Mouse (Mus musculus) adrenal gland, adult (tissue): Measurements from ENCODE around the gene Plpp7.

ENCODE experiments used
- DNase-seq, 2 experiments: peaks; one replicate each; pipeline ENCODE4 v3.0.0; 2022 to 2023; ENCODE audit warnings: low spot score in 1 of 2; ENCODE audit not compliant: inconsistent age in 2 of 2

Plpp7 gene

DNA sequence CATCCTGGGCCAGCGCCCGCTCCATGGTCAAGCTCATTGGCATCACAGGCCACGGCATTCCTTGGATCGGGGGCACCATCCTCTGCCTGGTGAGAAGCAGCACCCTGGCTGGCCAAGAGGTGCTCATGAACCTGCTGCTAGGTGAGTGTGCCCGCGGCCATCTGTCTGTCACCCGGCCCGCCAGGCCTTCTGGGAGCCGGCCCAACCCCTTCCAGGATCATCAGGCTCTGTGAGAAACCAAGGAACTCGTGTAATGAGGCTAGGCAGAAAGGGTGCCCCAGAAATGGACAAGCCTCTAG, 743 bp downstream of the Plpp7 start:
- DNase-seq, result no peak

DNA sequence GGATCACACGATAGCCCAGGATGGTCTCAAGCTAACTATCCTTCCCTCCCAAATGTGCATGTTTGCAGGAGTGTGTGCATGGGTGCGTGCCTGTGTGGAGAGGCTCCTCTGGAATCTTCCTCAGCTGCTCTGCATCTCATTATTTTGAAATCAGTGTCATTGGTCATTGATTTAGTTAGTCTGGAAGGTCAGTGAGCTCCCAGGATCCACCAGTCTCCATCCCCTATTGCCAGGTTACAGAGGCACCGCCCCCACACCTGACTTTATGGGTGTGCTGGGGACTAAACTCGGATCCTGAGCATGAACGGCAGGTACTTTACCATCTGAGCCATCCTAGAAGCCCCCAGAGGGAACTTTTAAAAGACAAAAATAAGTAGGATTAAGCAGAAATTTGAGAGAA, 7.6 kb downstream of the Plpp7 start:
- no peak for DNase-seq

DNA sequence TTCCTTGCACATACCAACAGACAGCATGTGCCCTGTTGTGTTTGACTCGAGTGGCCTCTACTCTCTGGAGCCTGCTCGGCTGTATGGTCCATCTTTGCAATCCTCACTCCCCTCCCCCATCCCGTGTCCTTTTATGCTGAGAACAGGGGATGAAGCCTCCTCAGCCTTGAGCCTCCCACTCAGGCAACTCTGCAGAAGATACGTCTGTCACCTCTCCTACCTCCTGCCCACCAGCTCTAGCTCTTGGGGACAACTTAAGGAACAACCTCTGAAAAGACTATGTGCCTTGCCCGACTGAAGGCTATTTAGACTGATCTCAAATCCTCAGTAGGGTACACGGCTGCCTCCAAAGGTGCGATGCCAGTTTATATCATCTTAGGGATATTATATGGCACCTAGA, 8.2 kb downstream of the Plpp7 start:
- no peak for DNase-seq

GRCm38 (mm10) chr2:32104122-32104521, 8.8 kb downstream of the Plpp7 start:
- no peak for DNase-seq

- peak in 1 of 2 experiments; percentile 50 for DNase-seq
Observed at GRCm38 (mm10) chr2:32105117-32105913, 10.0 kb downstream of the Plpp7 start.

DNA sequence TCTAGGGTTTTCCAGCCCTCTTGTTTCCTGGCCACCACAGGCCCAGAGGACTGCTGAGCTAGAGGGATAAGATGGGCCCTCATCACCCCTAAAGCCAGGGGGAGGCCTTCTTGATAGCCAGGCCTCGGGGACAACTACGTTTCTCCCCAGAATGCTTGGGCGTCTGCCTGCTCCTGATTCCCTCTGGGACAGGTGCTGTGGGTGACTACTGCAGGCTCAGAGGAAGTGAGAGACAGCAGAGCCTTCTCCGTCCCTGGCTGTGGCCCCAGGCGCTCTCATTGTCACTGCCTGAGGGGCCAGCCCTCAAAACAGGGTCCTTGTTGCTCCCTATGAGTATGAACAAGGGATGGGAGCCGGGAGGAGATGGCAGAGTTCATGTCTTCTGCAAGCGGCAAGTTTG, 10.6 kb downstream of the Plpp7 start:
- no peak for DNase-seq

- no peak for DNase-seq
Observed at GRCm38 (mm10) chr2:32111268-32111667, 15.9 kb downstream of the Plpp7 start.

DNA sequence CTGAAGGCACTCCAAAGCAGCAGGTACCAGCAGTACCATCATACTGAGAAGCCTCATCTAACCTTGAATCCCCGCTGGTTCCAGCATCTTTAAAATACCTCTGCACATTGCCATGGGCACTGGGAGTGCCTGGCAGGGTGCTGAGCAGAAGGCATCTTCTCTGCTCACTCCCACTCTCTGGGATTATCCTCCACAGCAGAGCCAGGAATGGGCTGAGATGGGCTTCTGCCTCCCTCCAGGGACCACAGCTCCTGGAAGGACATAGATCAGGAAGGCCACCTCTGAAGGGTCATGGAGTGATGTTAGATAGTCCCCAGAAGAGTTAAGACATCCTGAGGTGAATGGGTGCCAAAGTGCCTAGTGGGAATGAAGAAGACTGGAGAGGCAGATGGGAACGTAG, 17.2 kb downstream of the Plpp7 start:
- no peak for DNase-seq

- DNase-seq, result no peak
Observed at GRCm38 (mm10) chr2:32115851-32116268, 20.5 kb downstream of the Plpp7 start.

DNA sequence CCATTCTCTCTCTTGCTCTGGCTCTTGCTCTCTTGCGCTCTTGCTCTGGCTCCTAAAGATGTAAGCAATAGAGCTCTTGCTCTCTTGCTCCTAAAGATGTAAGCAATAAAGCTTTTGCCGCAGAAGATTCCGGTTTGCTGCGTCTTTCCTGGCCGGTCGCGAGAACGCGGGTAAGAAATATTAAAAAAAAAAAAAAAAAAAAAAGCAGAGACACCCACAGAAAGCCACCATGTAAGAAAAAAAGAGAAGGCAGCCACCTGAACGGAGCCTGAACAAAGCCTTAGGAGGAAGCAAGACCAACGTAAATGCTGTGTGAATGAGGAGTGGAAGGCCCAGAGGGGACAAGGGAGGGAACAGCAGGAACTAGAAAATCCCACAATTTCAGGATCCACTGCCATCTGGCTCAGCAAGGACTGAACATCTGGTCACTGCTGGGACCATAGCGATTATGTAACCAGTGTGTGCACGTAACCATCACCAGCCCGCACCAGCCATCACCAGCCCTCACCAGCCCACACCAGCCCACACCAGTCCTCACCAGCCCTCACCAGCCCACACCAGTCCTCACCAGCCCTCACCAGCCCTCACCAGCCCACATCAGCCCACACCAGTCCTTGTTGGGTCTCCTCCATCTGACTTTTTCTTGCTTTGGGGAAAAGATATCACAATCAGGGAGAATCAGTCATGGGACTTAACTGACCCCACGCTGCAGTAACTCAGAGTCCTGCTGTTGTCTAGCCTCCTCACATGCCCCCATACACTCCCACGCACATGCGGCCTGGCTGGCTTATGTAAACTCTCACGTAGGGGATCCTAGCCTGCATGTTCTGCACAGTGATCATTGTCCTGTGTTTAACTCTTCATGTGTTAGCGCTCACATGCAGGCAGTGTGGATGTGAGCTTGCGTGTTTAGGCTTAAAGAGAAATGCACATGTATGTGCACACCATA, 24.7 kb downstream of the Plpp7 start:
- DNase-seq, result no peak

- DNase-seq, result no peak
Observed at GRCm38 (mm10) chr2:32121150-32121549, 25.8 kb downstream of the Plpp7 start.

- no peak for DNase-seq
Observed at GRCm38 (mm10) chr2:32121785-32122184, 26.5 kb downstream of the Plpp7 start.

DNA sequence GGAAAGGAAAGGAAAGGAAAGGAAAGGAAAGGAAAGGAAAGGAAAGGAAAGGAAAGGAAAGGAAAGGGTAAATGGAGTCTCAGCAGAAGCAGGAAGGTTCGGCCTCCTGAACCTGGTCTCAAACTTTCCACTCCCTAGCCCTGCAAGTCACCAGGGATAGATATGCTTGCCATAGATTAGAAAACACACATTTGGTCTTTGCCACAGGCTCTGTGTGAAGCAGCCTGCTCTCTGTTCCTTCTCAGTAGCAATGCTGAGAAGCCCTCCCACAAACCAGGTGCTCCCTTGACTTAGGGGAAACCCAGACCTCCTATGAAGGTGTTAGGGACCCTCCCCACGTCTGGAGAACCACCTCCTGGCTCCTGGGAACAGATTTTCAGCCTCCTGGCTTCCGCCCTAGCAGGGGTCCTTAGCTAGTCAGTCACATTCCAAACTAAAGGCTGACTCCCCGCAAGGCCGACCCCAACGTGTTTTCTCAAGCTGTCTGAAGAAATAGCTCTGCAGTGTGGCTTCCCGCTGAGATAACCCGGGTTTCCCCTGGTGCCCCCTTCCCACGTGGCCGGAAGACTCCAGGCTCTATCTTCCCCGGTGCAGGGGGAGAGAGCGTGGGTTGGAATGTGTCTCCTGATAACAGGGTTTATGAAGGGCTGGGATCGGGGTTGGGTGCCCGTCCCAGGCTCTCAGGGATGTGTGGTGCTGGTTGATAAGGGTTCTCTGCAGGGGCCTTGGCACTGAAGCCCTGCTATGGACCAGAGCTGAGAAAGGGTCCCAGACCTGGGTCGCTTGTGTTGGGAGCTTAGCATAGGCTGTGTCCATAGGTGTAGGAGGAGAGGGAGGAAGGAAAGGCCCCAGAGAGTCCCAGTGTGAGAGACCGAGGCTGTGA, 32.6 kb downstream of the Plpp7 start:
- no peak for DNase-seq

- no peak for DNase-seq
Observed at GRCm38 (mm10) chr2:32128536-32128841, 33.2 kb downstream of the Plpp7 start.

- no peak for DNase-seq
Observed at GRCm38 (mm10) chr2:32129383-32130074, 34.2 kb downstream of the Plpp7 start.

GRCm38 (mm10) chr2:32130435-32130834, 35.1 kb downstream of the Plpp7 start:
- DNase-seq, result peak; percentile 48 to 80

DNA sequence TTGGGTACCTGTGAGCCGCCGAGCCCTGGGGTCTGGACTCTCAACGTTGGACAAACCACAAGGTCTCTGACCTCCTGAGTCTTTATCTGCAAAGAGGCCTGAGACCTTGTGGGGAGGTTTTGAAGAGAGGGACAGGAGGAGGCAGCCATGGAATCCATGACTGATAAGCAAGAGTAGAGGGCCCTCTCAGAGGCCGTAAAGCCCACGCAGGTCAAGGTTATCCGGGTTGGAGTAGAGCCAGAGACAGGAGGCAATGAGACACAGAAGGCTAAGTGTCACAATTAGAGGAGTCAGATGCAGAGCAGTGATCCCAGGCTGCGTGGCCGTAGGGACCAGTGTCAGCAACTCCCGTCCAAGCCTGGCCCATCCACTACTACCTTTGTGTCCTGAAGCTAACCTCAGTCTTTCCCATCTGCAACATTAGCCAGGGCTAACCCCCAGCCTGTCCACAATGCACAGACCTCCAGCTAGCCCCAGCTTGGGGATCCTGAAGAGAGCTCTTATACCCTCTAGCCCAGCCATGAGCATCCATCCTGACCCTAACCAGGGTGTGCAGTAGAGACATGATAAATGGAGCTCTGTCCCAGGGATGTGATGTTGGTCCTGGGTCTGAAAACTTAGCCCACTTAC, 36.0 kb downstream of the Plpp7 start:
- peak; percentile 39 to 74 for DNase-seq

GRCm38 (mm10) chr2:32131866-32132566, 36.7 kb downstream of the Plpp7 start:
- peak in 1 of 2 experiments; percentile 35 for DNase-seq

GRCm38 (mm10) chr2:32132567-32132992, 37.3 kb downstream of the Plpp7 start:
- peak; percentile 67 to 78 for DNase-seq

GRCm38 (mm10) chr2:32134039-32134438, 38.7 kb downstream of the Plpp7 start:
- peak; percentile 84 to 96 for DNase-seq
